Comparison of ENCODE assay signal across 8 mouse cellular contexts in genomic region chr5:115010577-115011216, GRCm38 (mm10). TPM values are rescaled to one million over a fixed set of nuclear protein-coding genes. Genes with fewer than 3 reads are reported as not detected.
DNase-seq lines count a peak whose midpoint lies in the region; ATAC-seq and TF ChIP-seq lines count a peak whose summit lies in the region.

Gene Sppl3 (plus strand): TSS chr5:115011137.

- DNase-seq in 416B (ENCODE audit: low read depth): peak; percentile 81
- peak; percentile 93 for DNase-seq in heart, adult 9 months (ENCODE audit: low spot score in 2 of 2)
- DNase-seq in monocyte, adult 2 months (ENCODE audit: low read depth in 1 of 2, low spot score in 2 of 2): peak; percentile 67 to 89
- peak; percentile 94 to 95 for DNase-seq in spleen, postnatal 36 days (ENCODE audit: low spot score in 2 of 2)

- H3K4me1 ChIP-seq in bone marrow, adult 2 months (ENCODE audit: control insufficient read depth, insufficient read depth, low read length): peaks cover 8% of the 10 kb centered on the region
- H3K4me1 ChIP-seq in embryonic facial prominence, embryonic 15.5 days: peaks cover 42% of the 10 kb centered on the region
- peaks cover 19% of the 10 kb centered on the region for H3K4me1 ChIP-seq in kidney, embryonic 14.5 days (ENCODE audit: control insufficient read depth, insufficient read depth, low read length)
- peaks cover 27% of the 10 kb centered on the region for H3K4me1 ChIP-seq in limb, embryonic 15.5 days

- peak; percentile 82; the same call in 1 of the 2 replicates for TF ChIP-seq POLR2A in bone marrow, adult 2 months (IDR thresholded peaks at IDR 0.05; ENCODE audit: borderline replicate concordance, control insufficient read depth, low read depth, low read length)

- no peaks in the 10 kb centered on the region for H3K9me3 ChIP-seq in embryonic facial prominence, embryonic 15.5 days (replicated peaks)
- H3K9me3 ChIP-seq in kidney, embryonic 14.5 days (ENCODE audit: control insufficient read depth, low read length): no peaks in the 10 kb centered on the region
- no peaks in the 10 kb centered on the region for H3K9me3 ChIP-seq in limb, embryonic 15.5 days

- ATAC-seq in embryonic facial prominence, embryonic 15.5 days (ENCODE audit: insufficient number of reproducible peaks, low FRiP score, low TSS enrichment, low read depth): peak; percentile 89
- ATAC-seq in kidney, embryonic 14.5 days (ENCODE audit: low FRiP score, low TSS enrichment): peak; percentile 91
- ATAC-seq in limb, embryonic 15.5 days (ENCODE audit: insufficient number of reproducible peaks, low FRiP score, low TSS enrichment, low read depth): peak; percentile 87

- no peaks in the 10 kb centered on the region for H3K27me3 ChIP-seq in embryonic facial prominence, embryonic 15.5 days
- no peaks in the 10 kb centered on the region for H3K27me3 ChIP-seq in kidney, embryonic 14.5 days (ENCODE audit: control insufficient read depth, insufficient read depth, low read length)
- no peaks in the 10 kb centered on the region for H3K27me3 ChIP-seq in limb, embryonic 15.5 days

- TF ChIP-seq CTCF in bone marrow, adult 2 months (IDR thresholded peaks at IDR 0.05; ENCODE audit: control insufficient read depth, insufficient read depth, low read length): no peak

- peak within 1 kb of the TSS; percentile 81 for H3K4me2 ChIP-seq in embryonic facial prominence, embryonic 15.5 days (replicated peaks)
- H3K4me2 ChIP-seq in kidney, embryonic 14.5 days (replicated peaks; ENCODE audit: low read depth, low read length): peak within 1 kb of the TSS; percentile 75
- peak within 1 kb of the TSS; percentile 77 for H3K4me2 ChIP-seq in limb, embryonic 15.5 days

- peak within 1 kb of the TSS; percentile 99 for H3K9ac ChIP-seq in embryonic facial prominence, embryonic 15.5 days
- H3K9ac ChIP-seq in kidney, embryonic 14.5 days (ENCODE audit: low read depth, low read length): peak within 1 kb of the TSS; percentile 99
- peak within 1 kb of the TSS; percentile 99 for H3K9ac ChIP-seq in limb, embryonic 15.5 days

- WGBS in bone marrow, adult 2 months: under 1% methylated on average over 64 of the region's 65 CpGs
- WGBS in embryonic facial prominence, embryonic 15.5 days: 1% methylated on average over 57 of the region's 65 CpGs
- WGBS in kidney, embryonic 14.5 days: 2% methylated on average over 49 of the region's 65 CpGs
- WGBS in limb, embryonic 15.5 days: 2% methylated on average over 50 of the region's 65 CpGs

- H3K36me3 ChIP-seq in embryonic facial prominence, embryonic 15.5 days: no peaks in the 10 kb centered on the region
- no peaks in the 10 kb centered on the region for H3K36me3 ChIP-seq in kidney, embryonic 14.5 days (ENCODE audit: control insufficient read depth, insufficient read depth, low read length)
- no peaks in the 10 kb centered on the region for H3K36me3 ChIP-seq in limb, embryonic 15.5 days

- peak within 1 kb of the TSS; percentile 95 for H3K27ac ChIP-seq in bone marrow, adult 2 months (ENCODE audit: control insufficient read depth, insufficient read depth, low read depth, low read length, poor library complexity)
- H3K27ac ChIP-seq in embryonic facial prominence, embryonic 15.5 days (replicated peaks): peak within 1 kb of the TSS; percentile 90
- peak within 1 kb of the TSS; percentile 92 for H3K27ac ChIP-seq in kidney, embryonic 14.5 days (ENCODE audit: low read depth, low read length)
- H3K27ac ChIP-seq in limb, embryonic 15.5 days: peak within 1 kb of the TSS; percentile 94

- H3K4me3 ChIP-seq in bone marrow, adult 2 months (replicated peaks; ENCODE audit: control insufficient read depth, low read depth, low read length): peak within 1 kb of the TSS; percentile 90
- peak within 1 kb of the TSS; percentile 84 for H3K4me3 ChIP-seq in embryonic facial prominence, embryonic 15.5 days (replicated peaks)
- H3K4me3 ChIP-seq in kidney, embryonic 14.5 days (ENCODE audit: low read length): peak within 1 kb of the TSS; percentile 100
- H3K4me3 ChIP-seq in limb, embryonic 15.5 days: peak within 1 kb of the TSS; percentile 95

RNA-seq across cellular contexts. Expression of gene Sppl3, which starts in this region (rescaled TPM):
- polyA plus RNA-seq in bone marrow, adult 2 months (2011; ENCODE audit: insufficient read depth, insufficient read length, low replicate concordance, missing spikeins): 33.9 and 44.8 TPM in 2 replicates
- polyA plus RNA-seq in embryonic facial prominence, embryonic 15.5 days (2015; fragmentation: Nextera tagmentation; extraction: Ambion mirVana): 20.9 and 24.9 TPM in 2 replicates
- polyA plus RNA-seq in kidney, embryonic 14.5 days (2014; fragmentation: Nextera tagmentation; extraction: Ambion mirVana): 23.9 and 26.1 TPM in 2 replicates
- polyA plus RNA-seq in limb, embryonic 15.5 days (2015; fragmentation: Nextera tagmentation; extraction: Ambion mirVana): 18.6 and 19.9 TPM in 2 replicates

Comparison
In these comparisons a context has a peak if more than half of its experiments do, and no peak if none do; other contexts are left out.
1. Peak in every context shown above with its lines: DNase-seq, ATAC-seq, H3K4me3 ChIP-seq and H3K27ac ChIP-seq.